11 mouse cellular contexts compared by ENCODE assay signal in the genomic region with DNA sequence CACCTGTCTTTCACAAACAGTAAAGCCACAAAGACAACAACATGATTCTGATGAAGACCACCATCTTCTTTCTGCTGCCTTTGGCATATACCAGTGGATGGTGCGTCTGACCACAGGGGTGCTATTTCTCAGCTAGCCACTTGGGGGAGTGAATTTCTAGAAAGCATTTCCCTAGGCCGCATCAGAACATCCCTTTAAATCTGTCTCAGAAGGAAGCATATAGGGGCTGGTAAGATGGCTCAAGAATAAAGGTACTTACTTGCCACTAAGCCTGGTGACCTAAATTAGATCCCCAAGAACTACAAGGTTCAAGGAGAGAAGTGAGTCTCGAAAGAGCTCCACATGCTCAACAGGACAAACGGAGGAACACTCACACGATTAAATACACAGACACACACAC.
DNase-seq lines count a peak whose midpoint lies in the region; ATAC-seq and TF ChIP-seq lines count a peak whose summit lies in the region.
"Had no signal": no experiment of that assay in that cellular context is flagged by ENCODE, and none has a peak within 500 bp of the region (broad histone marks: within the 10 kb centered on the region; RNA-seq: fewer than 3 reads in every experiment).

No protein-coding gene starts in this region.

- TF ChIP-seq POLR2A in cerebellum, adult 2 months (IDR thresholded peaks at IDR 0.05; ENCODE audit: borderline replicate concordance, insufficient read depth, low read length) = no peak

- no peak for DNase-seq in cerebellum, adult 2 months
- no peak for DNase-seq in cerebellum, postnatal 4 days (ENCODE audit: low spot score in 2 of 2)
- peak in 1 of 2 experiments; percentile 42 for DNase-seq in layer of hippocampus, adult 2 months (ENCODE audit: low spot score in 2 of 2)
- DNase-seq in layer of hippocampus, adult 9-11 months = no peak
- peak; percentile 41 for DNase-seq in R1 (ENCODE audit: low read depth, low spot score)
- DNase-seq in adrenal gland, postnatal 25 days = no peak
- DNase-seq: cerebellum, adult 11 months; liver, embryonic 13.5 days had no signal

- TF ChIP-seq CTCF in cerebellum, adult 2 months (IDR thresholded peaks at IDR 0.05; ENCODE audit: borderline replicate concordance, insufficient read depth, low read depth, low read length) = peak; percentile 29; the same call in 1 of the 2 replicates
- peak; percentile 85 for TF ChIP-seq CTCF in layer of hippocampus, adult 2 months (conservative IDR thresholded peaks at IDR 0.05)

- 82% methylated on average over 5 of the region's 5 CpGs for WGBS in cerebellum, adult 2 months

- H3K4me3 ChIP-seq in cerebellum, adult 2 months (replicated peaks; ENCODE audit: insufficient read depth, low read depth, low read length) = no peak overlapping the region
- no peak overlapping the region for H3K4me3 ChIP-seq in layer of hippocampus, adult 2 months
- H3K4me3 ChIP-seq: heart, embryonic 15.5 days; liver, embryonic 13.5 days had no signal

- no peaks in the 10 kb centered on the region for H3K4me1 ChIP-seq in cerebellum, adult 2 months (ENCODE audit: control insufficient read depth, insufficient read depth, low read length)
- H3K4me1 ChIP-seq: heart, embryonic 15.5 days; liver, embryonic 13.5 days had no signal

- no peaks in the 10 kb centered on the region for H3K27me3 ChIP-seq in cerebellum, adult 2 months (ENCODE audit: control insufficient read depth, insufficient read depth, low read length)
- H3K27me3 ChIP-seq: heart, embryonic 15.5 days; liver, embryonic 13.5 days had no signal

- 0 out of 2 replicates have a peak, but pooled peaks have one; percentile 52 for ATAC-seq in megakaryocyte, adult 5-6 weeks (ENCODE audit: poor library complexity, severe bottlenecking)
- no peak for ATAC-seq in erythroid progenitor cell, adult 5-6 weeks (replicated peaks; ENCODE audit: low FRiP score, poor library complexity, severe bottlenecking)

- H3K27ac ChIP-seq in cerebellum, adult 2 months (ENCODE audit: insufficient read depth, low read length) = no peak overlapping the region
- no peak overlapping the region for H3K27ac ChIP-seq in layer of hippocampus, adult 2 months
- H3K27ac ChIP-seq: heart, embryonic 15.5 days; liver, embryonic 13.5 days had no signal
